Mouse (Mus musculus) cortical plate, adult 2 months (tissue): Measurements from ENCODE around the gene Slc25a34.

ENCODE experiments used
- CTCF ChIP-seq: fragments of 200-500 bp; IDR thresholded peaks from 2 replicates; pipeline ENCODE4 v1.5.1; 2011; ENCODE audit warnings: mild to moderate bottlenecking, control low read depth, low read length; ENCODE audit not compliant: insufficient read depth; ENCODE audit errors: extremely low read depth
- POLR2A ChIP-seq: fragments of 200-500 bp; IDR thresholded peaks from 2 replicates; pipeline ENCODE4 v1.6.1; 2011; ENCODE audit warnings: mild to moderate bottlenecking, low read length, control low read depth; ENCODE audit not compliant: insufficient read depth; ENCODE audit errors: extremely low read depth

- TF ChIP-seq CTCF (no peak), POLR2A (no peak)
Measured at GRCm38 (mm10) chr4:141581051-141581450, 42.6 kb downstream of the Slc25a34 start.
